Mouse (Mus musculus) cerebellum, adult 8-10 months (tissue): ENCODE measurements around the gene Slc22a22.
"Not testable (repeated sequence)": the region's sequence is repeated elsewhere in the genome, so short reads cannot be mapped to it uniquely, and the experiment has no call there.

ENCODE experiments used
- DNase-seq: peaks from one replicate; pipeline ENCODE4 v3.0.0; 2022

The Slc22a22 gene

DNA sequence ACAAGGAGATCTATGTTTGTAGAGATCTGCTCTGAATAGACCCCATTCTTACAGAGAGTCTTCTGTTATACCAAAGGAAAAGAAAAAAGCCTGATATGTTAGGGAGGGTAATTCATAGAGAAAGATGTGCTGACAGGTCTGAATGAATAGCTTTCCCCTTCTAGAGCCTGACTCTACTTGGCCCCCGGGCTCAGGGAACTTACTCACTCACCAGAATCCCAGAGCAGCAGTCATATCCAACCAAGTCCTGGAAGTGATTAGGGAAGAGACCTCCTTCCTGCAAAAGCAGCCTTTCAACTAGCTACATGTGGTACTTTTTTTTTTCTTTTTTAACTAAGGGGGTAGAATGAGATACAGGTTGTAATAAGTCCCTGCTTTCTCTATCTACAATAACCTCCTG is 111.0 kb downstream of the Slc22a22 start:
- DNase-seq, result no peak

GRCm38 (mm10) chr15:57355278-57355677 is 122.1 kb downstream of the Slc22a22 start:
- no peak for DNase-seq

DNA sequence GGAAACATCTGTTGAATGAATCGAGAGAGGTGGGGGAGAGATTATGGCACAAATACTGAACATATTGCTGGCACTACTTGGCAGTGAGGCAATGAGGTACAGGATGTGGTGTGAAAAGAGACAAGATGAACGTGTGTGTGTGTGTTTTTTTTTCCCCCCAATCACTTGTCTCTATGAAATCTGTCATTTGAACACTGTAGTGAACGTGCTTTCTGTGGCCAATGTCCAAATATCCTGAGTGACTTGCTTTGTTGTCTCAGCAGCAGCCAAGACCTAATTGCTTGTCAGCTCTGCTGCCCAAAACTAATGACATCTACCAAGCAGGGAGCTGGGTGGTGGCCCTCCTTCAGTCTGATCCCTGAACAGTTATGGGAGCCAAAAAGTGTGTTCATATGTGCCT is 136.9 kb downstream of the Slc22a22 start:
- no peak for DNase-seq

- no peak for DNase-seq
Measured at GRCm38 (mm10) chr15:57331326-57331725, 146.1 kb downstream of the Slc22a22 start.

GRCm38 (mm10) chr15:57318001-57318400 is 159.4 kb downstream of the Slc22a22 start:
- DNase-seq, result no peak

DNA sequence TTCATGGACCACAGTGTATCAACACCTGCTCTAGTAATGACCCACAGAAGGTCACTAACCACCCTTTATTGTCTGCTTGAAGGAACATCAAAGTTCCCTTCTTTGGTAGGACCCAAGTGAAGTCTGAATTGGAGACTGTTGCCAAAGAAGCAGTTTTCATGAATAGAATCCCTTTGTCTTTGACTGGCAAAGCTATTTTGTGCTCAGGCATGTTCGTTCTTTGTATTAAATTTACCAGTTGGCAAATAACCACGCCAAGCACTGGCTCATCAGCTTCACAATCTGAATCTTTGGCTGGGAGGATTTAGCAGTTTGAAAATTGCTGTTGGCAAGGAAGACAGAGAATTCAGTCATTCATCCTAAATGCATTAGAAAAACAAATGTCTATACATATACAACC is 160.9 kb downstream of the Slc22a22 start:
- DNase-seq, result no peak

GRCm38 (mm10) chr15:57302710-57303109 is 174.7 kb downstream of the Slc22a22 start:
- DNase-seq, result no peak

GRCm38 (mm10) chr15:57278505-57278904 is 198.9 kb downstream of the Slc22a22 start:
- no peak for DNase-seq

DNA sequence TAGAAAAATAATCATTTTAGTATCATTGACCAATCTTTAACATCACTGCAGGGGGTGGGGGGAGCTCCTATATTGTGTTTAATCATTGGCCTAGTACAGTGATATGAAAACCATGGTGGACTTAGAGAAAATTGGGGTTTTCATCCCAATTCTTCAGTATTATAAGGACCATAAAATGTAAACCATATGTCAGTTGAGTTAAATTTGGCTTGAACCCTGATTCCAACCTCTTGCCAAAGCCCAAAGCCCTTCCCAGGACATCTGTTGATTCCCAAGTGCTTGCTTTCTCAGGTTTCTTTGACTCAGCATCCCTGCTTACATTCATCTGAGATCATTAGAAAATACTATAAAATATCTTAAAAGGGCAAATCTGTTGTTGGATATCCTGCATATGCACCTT is 201.0 kb downstream of the Slc22a22 start:
- no peak for DNase-seq

- DNase-seq, result not testable (repeated sequence)
Measured at GRCm38 (mm10) chr15:57240061-57240460, 237.4 kb downstream of the Slc22a22 start.

- DNase-seq, result no peak
Measured at GRCm38 (mm10) chr15:57230439-57230838, 247.0 kb downstream of the Slc22a22 start.

DNA sequence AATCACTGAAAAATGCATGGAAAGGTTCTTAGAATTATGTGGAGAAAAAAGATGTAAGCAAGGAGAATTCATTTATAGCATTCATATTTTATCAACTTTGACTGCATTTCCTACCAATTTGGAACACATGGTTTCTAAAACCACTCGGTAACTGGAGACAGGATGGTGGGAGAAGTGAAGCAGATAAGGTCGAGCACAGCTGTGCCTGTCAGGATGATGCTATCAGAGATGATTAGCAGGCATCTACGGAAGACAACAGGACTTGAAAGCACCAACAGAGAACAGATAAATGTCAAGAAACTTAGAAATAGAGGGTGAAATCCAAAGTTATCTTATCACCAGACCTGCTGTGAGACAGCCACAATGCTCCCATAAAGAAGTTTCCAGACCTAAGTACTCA is 272.1 kb downstream of the Slc22a22 start:
- DNase-seq, result no peak

DNA sequence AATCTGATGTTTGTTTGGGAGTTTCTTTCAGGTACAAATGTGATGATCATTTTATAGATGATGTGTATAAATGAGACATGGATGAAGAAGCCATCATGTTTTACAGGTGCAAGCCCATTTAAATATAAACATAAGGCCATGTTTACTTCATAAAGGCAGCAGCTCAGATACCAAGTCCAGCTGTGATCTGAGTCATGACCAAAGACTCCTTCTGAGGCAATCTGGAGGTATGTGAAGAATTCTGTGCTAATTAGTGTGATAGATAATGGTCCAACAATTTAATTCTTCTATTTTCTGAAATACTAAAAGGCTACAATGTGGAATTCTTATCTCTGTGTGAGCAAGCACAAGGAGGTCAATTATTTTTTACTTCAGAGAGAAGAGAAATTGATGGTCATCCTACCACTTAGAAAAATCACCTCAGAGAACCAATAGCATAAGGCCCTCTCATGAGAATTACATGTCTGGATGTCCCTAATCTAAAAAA is 272.9 kb downstream of the Slc22a22 start:
- no peak for DNase-seq
